Mouse (Mus musculus) forebrain, embryonic 11.5 days (tissue): Measurements from ENCODE around the gene Rnf217. TPM values are rescaled to one million over a fixed set of nuclear protein-coding genes. Genes with fewer than 3 reads are reported as not detected.

ENCODE experiments used
- ATAC-seq: fragments of 200-750 bp; cut with Nextera tagmentation; replicated peaks from 2 replicates; pipeline ENCODE4 v1.8.0; 2017; ENCODE audit warnings: moderate TSS enrichment; ENCODE audit not compliant: low FRiP score
- DNase-seq: peaks from one replicate; pipeline ENCODE4 v3.0.0-alpha.2; 2017; ENCODE audit warnings: low spot score
- H3K27ac ChIP-seq: fragments of 300-500 bp; sonication (generic); 2 replicates; pipeline ENCODE4 v1.5.1; 2014; ENCODE audit warnings: low read depth, low read length
- H3K27me3 ChIP-seq: fragments of 300-500 bp; sonication (generic); 2 replicates; pipeline ENCODE4 v1.6.1; 2014; ENCODE audit warnings: mild to moderate bottlenecking, low read length, mixed read lengths; ENCODE audit not compliant: control insufficient read depth, insufficient read depth
- H3K36me3 ChIP-seq: fragments of 300-500 bp; sonication (generic); 2 replicates; pipeline ENCODE4 v1.6.1; 2014; ENCODE audit warnings: mild to moderate bottlenecking, low read length, moderate library complexity, mixed read lengths; ENCODE audit not compliant: control insufficient read depth, insufficient read depth
- H3K4me1 ChIP-seq: fragments of 300-500 bp; sonication (generic); replicated peaks from 2 replicates; pipeline ENCODE4 v1.6.1; 2014; ENCODE audit warnings: low read length, mixed read lengths; ENCODE audit not compliant: control insufficient read depth, insufficient read depth
- H3K4me2 ChIP-seq: fragments of 300-500 bp; sonication (generic); 2 replicates; pipeline ENCODE4 v1.6.1; 2014; ENCODE audit warnings: low read depth, mild to moderate bottlenecking, low read length, moderate library complexity, mixed read lengths; ENCODE audit not compliant: severe bottlenecking
- H3K4me3 ChIP-seq: fragments of 300-500 bp; sonication (generic); 2 replicates; pipeline ENCODE4 v1.5.1; 2014; ENCODE audit warnings: low read depth, low read length
- H3K9ac ChIP-seq: fragments of 300-500 bp; sonication (generic); 2 replicates; pipeline ENCODE4 v1.6.1; 2014; ENCODE audit warnings: low read length
- H3K9me3 ChIP-seq: fragments of 300-500 bp; sonication (generic); 2 replicates; pipeline ENCODE4 v1.6.1; 2016; ENCODE audit warnings: low read length, mixed read lengths; ENCODE audit not compliant: control insufficient read depth
- WGBS: fragments of 180-500 bp; shearing (Covaris S2); extraction: QIAGEN DNeasy Blood & Tissue Kit; methylation state at CpG from one replicate; pipeline ENCODE4 v1.1.7; 2014; 5-methylcytosine and 5-hydroxymethylcytosine counted together
- polyA plus RNA-seq: library from polyadenylated mRNA; unstranded; fragments of >200 nt; fragmentation: Nextera tagmentation; extraction: Ambion mirVana; gene quantifications from 2 replicates; pipeline ENCODE4 v1.2.1, GENCODE M21; 2014

Rnf217 gene
- polyA plus RNA-seq, 1 experiment from 2014 or later: 1.2 TPM

GRCm38 (mm10) chr10:31580722-31581121 is 28.3 kb downstream of the Rnf217 start:
- no peak overlapping the region for H3K9ac ChIP-seq
- no peak overlapping the region for H3K4me2 ChIP-seq
- no peaks in the 10 kb centered on the region for H3K27me3 ChIP-seq
- no peaks in the 10 kb centered on the region for H3K36me3 ChIP-seq
- H3K4me3 ChIP-seq: no peak overlapping the region
- DNase-seq (no peak), ATAC-seq (no peak)
- H3K9me3 ChIP-seq: no peaks in the 10 kb centered on the region
- no peaks in the 10 kb centered on the region for H3K4me1 ChIP-seq
- 97% methylated on average over 4 of the region's 4 CpGs for WGBS
- no peak overlapping the region for H3K27ac ChIP-seq

DNA sequence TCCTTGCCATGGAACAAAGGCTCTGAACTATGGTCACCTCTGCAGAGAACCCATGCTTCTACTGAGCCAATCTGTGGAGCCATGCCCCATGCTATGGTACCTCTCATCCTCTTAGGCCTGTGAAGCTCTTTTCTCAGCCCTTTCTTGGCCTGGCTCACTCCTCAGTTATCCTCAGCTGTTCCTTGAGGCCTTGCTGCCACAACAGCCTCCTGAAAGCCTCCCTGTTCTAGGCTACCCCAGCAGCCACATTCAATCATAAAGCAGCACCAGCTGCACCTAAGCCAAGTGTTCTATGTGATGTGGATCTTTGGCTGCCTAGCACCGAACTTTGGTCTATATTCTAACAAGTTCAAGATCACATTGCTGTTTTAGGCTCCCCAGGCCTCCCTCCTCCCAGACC is 28.9 kb downstream of the Rnf217 start:
- Histone ChIP-seq H3K27me3 (no peaks in the 10 kb centered on the region), H3K9ac (no peak overlapping the region), H3K36me3 (no peaks in the 10 kb centered on the region), H3K4me1 (no peaks in the 10 kb centered on the region), H3K9me3 (no peaks in the 10 kb centered on the region), H3K27ac (no peak overlapping the region), H3K4me3 (no peak overlapping the region), H3K4me2 (no peak overlapping the region)
- no peak for DNase-seq
- WGBS: 90% methylated on average over 1 of the region's 1 CpGs
- ATAC-seq: no peak

DNA sequence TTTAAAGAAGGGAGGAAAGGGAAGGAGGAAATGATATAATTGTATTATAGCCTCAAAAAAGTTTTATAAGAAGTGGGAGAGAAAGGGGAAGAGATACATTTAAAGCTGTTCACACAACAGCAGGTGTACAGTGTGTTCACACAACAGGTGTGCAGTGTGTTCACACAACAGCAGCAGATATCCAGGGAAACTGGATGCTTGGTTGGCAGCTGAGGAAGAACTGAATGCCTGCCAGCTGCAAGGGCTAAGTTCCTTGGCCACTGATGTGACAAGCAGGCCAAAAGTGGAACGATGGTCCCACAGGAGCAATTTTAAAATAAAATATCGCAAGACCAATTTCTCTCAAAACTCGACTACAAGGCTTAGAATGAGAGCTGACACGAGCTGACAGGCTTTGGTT is 35.7 kb downstream of the Rnf217 start:
- H3K4me3 ChIP-seq: no peak overlapping the region
- H3K27ac ChIP-seq: no peak overlapping the region
- H3K4me2 ChIP-seq: no peak overlapping the region
- H3K4me1 ChIP-seq: no peaks in the 10 kb centered on the region
- DNase-seq (no peak), ATAC-seq (no peak)
- H3K36me3 ChIP-seq: no peaks in the 10 kb centered on the region
- H3K9ac ChIP-seq: no peak overlapping the region
- H3K27me3 ChIP-seq: no peaks in the 10 kb centered on the region
- H3K9me3 ChIP-seq: no peaks in the 10 kb centered on the region
- WGBS: 91% methylated on average over 4 of the region's 4 CpGs

GRCm38 (mm10) chr10:31557311-31557710 is 51.7 kb downstream of the Rnf217 start:
- DNase-seq (no peak), ATAC-seq (no peak)
- Histone ChIP-seq H3K27ac (no peak overlapping the region), H3K36me3 (no peaks in the 10 kb centered on the region), H3K4me2 (no peak overlapping the region), H3K4me1 (no peaks in the 10 kb centered on the region), H3K9ac (no peak overlapping the region), H3K4me3 (no peak overlapping the region), H3K27me3 (no peaks in the 10 kb centered on the region), H3K9me3 (no peaks in the 10 kb centered on the region)
- 95% methylated on average over 2 of the region's 2 CpGs for WGBS

DNA sequence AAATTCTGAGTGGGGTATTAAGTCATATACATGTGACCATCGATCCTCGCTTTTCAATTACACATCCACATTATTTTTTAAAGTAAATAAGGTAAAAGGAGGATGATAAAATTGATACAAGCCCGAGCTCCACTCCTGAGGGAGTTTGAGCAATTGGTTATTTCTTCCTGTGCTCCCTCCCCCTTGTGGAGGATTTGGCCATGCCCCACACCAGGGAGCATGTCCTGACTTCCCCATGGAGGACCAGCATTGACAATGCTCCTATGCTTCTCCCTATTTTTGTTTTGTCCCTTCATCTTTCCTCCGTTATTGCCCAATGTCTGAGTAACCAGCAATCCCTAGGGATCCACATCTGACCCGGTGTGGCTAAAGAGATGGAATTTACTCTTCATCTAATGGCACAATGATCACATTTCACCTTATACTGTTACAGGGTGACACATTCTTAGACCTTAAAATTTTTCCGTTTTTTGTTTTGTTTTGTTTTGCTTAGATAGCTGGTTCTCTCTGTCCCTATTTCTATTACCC is 53.5 kb downstream of the Rnf217 start:
- Histone ChIP-seq H3K4me1 (no peaks in the 10 kb centered on the region), H3K27ac (no peak overlapping the region), H3K9me3 (no peaks in the 10 kb centered on the region), H3K4me3 (no peak overlapping the region), H3K27me3 (no peaks in the 10 kb centered on the region), H3K9ac (no peak overlapping the region), H3K36me3 (no peaks in the 10 kb centered on the region), H3K4me2 (no peak overlapping the region)
- WGBS: 88% methylated on average over 6 of the region's 6 CpGs
- ATAC-seq (no peak), DNase-seq (no peak)

- Histone ChIP-seq H3K9ac (no peak overlapping the region), H3K36me3 (no peaks in the 10 kb centered on the region), H3K9me3 (no peaks in the 10 kb centered on the region), H3K27me3 (no peaks in the 10 kb centered on the region), H3K4me3 (no peak overlapping the region), H3K4me2 (no peak overlapping the region), H3K27ac (no peak overlapping the region), H3K4me1 (no peaks in the 10 kb centered on the region)
- DNase-seq: no peak
- no peak for ATAC-seq
- 91% methylated on average over 4 of the region's 4 CpGs for WGBS
Measured at GRCm38 (mm10) chr10:31553302-31553701, 55.7 kb downstream of the Rnf217 start.

GRCm38 (mm10) chr10:31551850-31552249 is 57.1 kb downstream of the Rnf217 start:
- H3K27ac ChIP-seq: no peak overlapping the region
- no peak for ATAC-seq
- WGBS: 88% methylated on average over 7 of the region's 7 CpGs

GRCm38 (mm10) chr10:31551362-31551761 is 57.6 kb downstream of the Rnf217 start:
- Histone ChIP-seq H3K27me3 (no peaks in the 10 kb centered on the region), H3K4me2 (no peak overlapping the region), H3K9me3 (no peaks in the 10 kb centered on the region), H3K36me3 (no peaks in the 10 kb centered on the region), H3K4me1 (no peaks in the 10 kb centered on the region), H3K27ac (no peak overlapping the region), H3K9ac (no peak overlapping the region), H3K4me3 (no peak overlapping the region)
- peak; percentile 64 for ATAC-seq
- 87% methylated on average over 1 of the region's 1 CpGs for WGBS
- DNase-seq: no peak

More at GRCm38 (mm10) chr10:31551850-31552249, 57.1 kb downstream of the Rnf217 start:
- Histone ChIP-seq H3K9me3 (no peaks in the 10 kb centered on the region), H3K9ac (no peak overlapping the region), H3K4me3 (no peak overlapping the region), H3K27me3 (no peaks in the 10 kb centered on the region), H3K4me2 (no peak overlapping the region), H3K36me3 (no peaks in the 10 kb centered on the region), H3K4me1 (no peaks in the 10 kb centered on the region)
- no peak for DNase-seq

DNA sequence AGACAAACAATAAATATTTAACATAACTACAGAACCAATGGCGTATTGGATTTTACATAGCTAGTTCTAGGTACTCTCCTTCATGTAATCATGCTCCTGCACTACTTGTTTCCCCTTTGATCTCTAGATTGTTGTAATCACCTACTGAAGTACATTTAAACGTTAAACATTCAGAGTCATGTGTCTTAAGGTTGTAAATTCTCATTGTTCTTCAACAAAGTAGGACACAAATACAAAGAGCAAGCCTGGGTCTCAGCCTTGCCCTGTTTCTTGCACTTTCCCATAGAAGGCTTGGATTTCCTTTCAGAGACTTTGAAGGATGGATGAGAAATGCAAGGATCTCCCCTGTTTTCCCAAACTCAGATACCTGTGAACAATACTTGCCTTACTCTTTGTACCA is 61.8 kb downstream of the Rnf217 start:
- Histone ChIP-seq H3K4me3 (no peak overlapping the region), H3K4me2 (no peak overlapping the region), H3K4me1 (no peaks in the 10 kb centered on the region), H3K27ac (no peak overlapping the region), H3K27me3 (no peaks in the 10 kb centered on the region), H3K9me3 (no peaks in the 10 kb centered on the region), H3K9ac (no peak overlapping the region), H3K36me3 (no peaks in the 10 kb centered on the region)
- 76% methylated on average over 2 of the region's 2 CpGs for WGBS
- ATAC-seq (no peak), DNase-seq (no peak)
